Mouse (Mus musculus) liver, embryonic 11.5 days (tissue): ENCODE data around the gene Recql. TPM values are rescaled to one million over a fixed set of nuclear protein-coding genes. Genes with fewer than 3 reads are reported as not detected.

Experiments used
- ATAC-seq: fragments of 200-750 bp; cut with Nextera tagmentation; replicated peaks from 2 replicates; pipeline ENCODE4 v1.8.0; 2017; ENCODE audit warnings: moderate number of reproducible peaks, mild to moderate bottlenecking, moderate TSS enrichment, moderate library complexity; ENCODE audit not compliant: low FRiP score
- DNase-seq: peaks from one replicate; pipeline ENCODE4 v3.0.0-alpha.2; 2017; ENCODE audit warnings: low spot score
- H3K27ac ChIP-seq: fragments of 300-500 bp; sonication (generic); 2 replicates; pipeline ENCODE4 v1.5.1; 2014; ENCODE audit warnings: mild to moderate bottlenecking, low read depth, low read length, control low read depth
- H3K27me3 ChIP-seq: fragments of 300-500 bp; sonication (generic); replicated peaks from 2 replicates; pipeline ENCODE4 v1.6.1; 2014; ENCODE audit warnings: low read length, mixed read lengths; ENCODE audit not compliant: control insufficient read depth, insufficient read depth
- H3K36me3 ChIP-seq: fragments of 300-500 bp; sonication (generic); 2 replicates; pipeline ENCODE4 v1.6.1; 2014; ENCODE audit warnings: mild to moderate bottlenecking, low read length, moderate library complexity, mixed read lengths; ENCODE audit not compliant: control insufficient read depth, insufficient read depth
- H3K4me1 ChIP-seq: fragments of 300-500 bp; sonication (generic); replicated peaks from 2 replicates; pipeline ENCODE4 v1.6.1; 2014; ENCODE audit warnings: low read length, mixed read lengths; ENCODE audit not compliant: control insufficient read depth, insufficient read depth
- H3K4me2 ChIP-seq: fragments of 300-500 bp; sonication (generic); 2 replicates; pipeline ENCODE4 v1.6.1; 2014; ENCODE audit warnings: mild to moderate bottlenecking, control low read depth, moderate library complexity
- H3K4me3 ChIP-seq: fragments of 300-500 bp; sonication (generic); 2 replicates; pipeline ENCODE4 v1.5.1; 2014; ENCODE audit warnings: low read depth, low read length, control low read depth
- H3K9ac ChIP-seq: fragments of 300-500 bp; sonication (generic); 2 replicates; pipeline ENCODE4 v1.6.1; 2014; ENCODE audit warnings: low read depth, low read length, control low read depth
- H3K9me3 ChIP-seq: fragments of 300-500 bp; sonication (generic); 2 replicates; pipeline ENCODE4 v1.6.1; 2016; ENCODE audit warnings: low read length, inconsistent platforms, mixed read lengths; ENCODE audit not compliant: control insufficient read depth
- WGBS: fragments of 180-500 bp; shearing (Covaris S2); extraction: QIAGEN DNeasy Blood & Tissue Kit; methylation state at CpG from one replicate; pipeline ENCODE4 v1.1.7; 2014; 5-methylcytosine and 5-hydroxymethylcytosine counted together
- polyA plus RNA-seq: library from polyadenylated mRNA; unstranded; fragments of >200 nt; fragmentation: Nextera tagmentation; extraction: Ambion mirVana; gene quantifications from 2 replicates; pipeline ENCODE4 v1.2.1, GENCODE M21; 2014

Gene Recql
- 33.5 and 37.7 TPM in 2 replicates for polyA plus RNA-seq

DNA sequence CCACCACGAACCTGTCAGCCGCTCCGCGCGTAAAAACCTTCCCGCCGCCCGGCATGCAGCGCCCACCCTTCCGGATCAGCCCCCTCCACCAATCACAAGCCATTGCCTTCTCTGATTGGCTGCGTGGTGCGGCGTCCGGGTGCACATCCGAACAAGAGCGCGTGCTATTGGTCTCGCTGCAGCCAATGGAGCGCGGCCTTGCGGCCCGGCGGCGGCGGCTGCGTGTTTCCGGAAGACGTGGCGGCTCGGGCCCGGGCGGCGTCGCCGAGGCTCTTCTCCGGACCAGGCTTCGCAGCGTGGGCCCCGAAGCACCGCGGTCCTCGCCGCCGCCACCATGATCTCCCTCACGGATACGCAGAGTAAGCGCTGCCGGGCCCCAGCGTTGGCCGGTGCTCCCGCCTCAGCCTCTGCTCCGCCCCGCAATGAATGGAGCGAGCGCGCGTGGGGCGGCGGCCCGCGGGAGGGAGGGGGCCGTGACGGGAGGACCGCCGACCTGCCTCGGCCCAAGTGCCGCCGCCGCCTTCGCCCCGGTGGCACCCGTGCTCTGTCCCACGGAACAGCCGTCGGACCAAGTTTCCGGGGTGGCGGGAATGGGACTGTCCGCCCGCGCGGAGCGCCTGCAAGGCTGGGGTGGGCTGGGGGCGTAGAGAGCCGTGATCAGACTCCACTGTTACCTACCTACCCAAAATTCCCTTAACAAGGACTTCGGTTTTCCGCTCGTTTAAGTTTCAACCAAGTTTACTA, at the start of gene Recql, which contains the start of gene Golt1b:
TSS of gene Recql (minus strand) at position 77 of the 744 bp plus-strand sequence.
TSS of gene Golt1b (plus strand) at position 211 of the 744 bp plus-strand sequence.
- H3K36me3 ChIP-seq: no peaks in the 10 kb centered on the region
- peak within 1 kb of the TSS; percentile 95 for H3K9ac ChIP-seq
- DNase-seq: peak; percentile 96
- H3K27ac ChIP-seq: peak within 1 kb of the TSS; percentile 70
- peaks cover 12% of the 10 kb centered on the region for H3K4me1 ChIP-seq
- under 1% methylated on average over 87 of the region's 87 CpGs for WGBS
- peak within 1 kb of the TSS; percentile 87 for H3K4me2 ChIP-seq
- H3K4me3 ChIP-seq: peak within 1 kb of the TSS; percentile 97
- no peaks in the 10 kb centered on the region for H3K9me3 ChIP-seq
- peak; percentile 98 for ATAC-seq
- H3K27me3 ChIP-seq: no peaks in the 10 kb centered on the region

- Histone ChIP-seq H3K27ac (no peak overlapping the region), H3K4me2 (no peak overlapping the region), H3K4me3 (no peak overlapping the region), H3K4me1 (no peaks in the 10 kb centered on the region), H3K36me3 (no peaks in the 10 kb centered on the region), H3K9ac (no peak overlapping the region), H3K27me3 (no peaks in the 10 kb centered on the region), H3K9me3 (no peaks in the 10 kb centered on the region)
- ATAC-seq: no peak
- no peak for DNase-seq
These were observed 42.2 kb upstream of the Recql start for GRCm38 (mm10) chr6:142429072-142429471.

DNA sequence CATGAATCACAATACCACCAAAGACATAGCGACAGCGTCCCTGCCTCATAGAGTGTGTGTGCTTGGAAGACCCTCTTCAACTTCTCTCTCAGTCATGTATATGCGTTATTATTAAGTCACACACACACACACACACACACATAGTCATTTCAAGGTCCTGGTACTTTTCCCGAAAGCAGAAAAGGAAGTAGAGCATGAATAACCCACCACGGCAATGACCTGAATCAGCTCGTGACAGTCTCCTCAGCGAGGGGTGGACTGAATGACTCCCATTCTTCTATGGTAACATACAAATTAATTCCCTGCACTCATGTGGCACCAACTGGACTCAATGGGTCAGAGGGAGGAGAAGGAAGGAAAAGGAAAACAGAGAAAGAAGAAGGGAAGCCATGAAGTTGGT, 38.1 kb upstream of the Recql start:
- no peaks in the 10 kb centered on the region for H3K36me3 ChIP-seq
- 71% methylated on average over 7 of the region's 7 CpGs for WGBS
- no peaks in the 10 kb centered on the region for H3K4me1 ChIP-seq
- ATAC-seq (no peak), DNase-seq (no peak)
- H3K27ac ChIP-seq: no peak overlapping the region
- no peak overlapping the region for H3K4me2 ChIP-seq
- no peaks in the 10 kb centered on the region for H3K9me3 ChIP-seq
- H3K4me3 ChIP-seq: no peak overlapping the region
- no peaks in the 10 kb centered on the region for H3K27me3 ChIP-seq
- no peak overlapping the region for H3K9ac ChIP-seq

- no peak overlapping the region for H3K27ac ChIP-seq
- H3K4me2 ChIP-seq: peak overlapping the region; percentile 59
- no peak for DNase-seq
- no peaks in the 10 kb centered on the region for H3K4me1 ChIP-seq
- 3% methylated on average over 19 of the region's 24 CpGs for WGBS
- H3K36me3 ChIP-seq: no peaks in the 10 kb centered on the region
- H3K27me3 ChIP-seq: peaks cover 19% of the 10 kb centered on the region
- peak overlapping the region; percentile 34 for H3K4me3 ChIP-seq
- ATAC-seq: 0 out of 2 replicates have a peak, but pooled peaks have one; percentile 23
- no peaks in the 10 kb centered on the region for H3K9me3 ChIP-seq
- H3K9ac ChIP-seq: no peak overlapping the region
These were observed 27.7 kb upstream of the Recql start for GRCm38 (mm10) chr6:142414597-142414996.

GRCm38 (mm10) chr6:142413845-142414244, 27.0 kb upstream of the Recql start:
- no peak overlapping the region for H3K9ac ChIP-seq
- H3K36me3 ChIP-seq: no peaks in the 10 kb centered on the region
- peaks cover 19% of the 10 kb centered on the region for H3K27me3 ChIP-seq
- H3K9me3 ChIP-seq: no peaks in the 10 kb centered on the region
- no peak for DNase-seq
- 13% methylated on average over 12 of the region's 12 CpGs for WGBS
- H3K4me3 ChIP-seq: no peak overlapping the region
- ATAC-seq: no peak
- H3K4me2 ChIP-seq: no peak overlapping the region
- H3K27ac ChIP-seq: no peak overlapping the region
- H3K4me1 ChIP-seq: no peaks in the 10 kb centered on the region

- no peak within 1 kb of the TSS for H3K27ac ChIP-seq
- no peaks in the 10 kb centered on the region for H3K9me3 ChIP-seq
- peak within 1 kb of the TSS; percentile 59 for H3K4me2 ChIP-seq
- no peaks in the 10 kb centered on the region for H3K36me3 ChIP-seq
- H3K4me1 ChIP-seq: no peaks in the 10 kb centered on the region
- no peak within 1 kb of the TSS for H3K9ac ChIP-seq
- 61% methylated on average over 11 of the region's 11 CpGs for WGBS
- ATAC-seq: no peak
- peaks cover 19% of the 10 kb centered on the region for H3K27me3 ChIP-seq
- no peak for DNase-seq
- no peak within 1 kb of the TSS for H3K4me3 ChIP-seq
These were observed 26.1 kb upstream of the Recql start, which contains the start of gene Spx for GRCm38 (mm10) chr6:142412906-142413491. TSS of gene Spx (plus strand) at chr6:142413441.

DNA sequence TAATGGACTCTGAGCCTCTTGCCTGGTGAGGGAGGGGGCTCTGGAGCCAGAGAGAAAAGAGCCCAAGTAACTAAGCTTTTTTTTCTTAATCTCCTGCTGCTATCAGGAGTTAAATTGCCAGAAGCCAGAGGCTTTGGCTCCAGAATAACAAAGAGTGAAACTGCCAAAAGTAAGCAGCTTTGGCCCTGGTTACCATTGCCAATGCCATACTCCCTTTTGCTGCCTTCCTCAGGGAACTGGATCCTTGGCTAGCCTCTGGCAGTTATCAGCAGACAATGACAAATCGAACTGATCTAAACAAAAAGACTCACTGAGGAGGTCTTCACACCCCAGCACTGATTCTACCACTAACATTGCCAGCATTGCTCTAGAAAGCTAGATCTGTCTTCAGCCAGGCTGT, 24.3 kb upstream of the Recql start:
- no peak overlapping the region for H3K9ac ChIP-seq
- no peak overlapping the region for H3K4me2 ChIP-seq
- 28% methylated on average over 1 of the region's 1 CpGs for WGBS
- H3K27me3 ChIP-seq: peaks cover 19% of the 10 kb centered on the region
- H3K9me3 ChIP-seq: no peaks in the 10 kb centered on the region
- no peak for DNase-seq
- ATAC-seq: no peak
- H3K27ac ChIP-seq: no peak overlapping the region
- H3K4me3 ChIP-seq: no peak overlapping the region
- no peaks in the 10 kb centered on the region for H3K4me1 ChIP-seq
- H3K36me3 ChIP-seq: no peaks in the 10 kb centered on the region

DNA sequence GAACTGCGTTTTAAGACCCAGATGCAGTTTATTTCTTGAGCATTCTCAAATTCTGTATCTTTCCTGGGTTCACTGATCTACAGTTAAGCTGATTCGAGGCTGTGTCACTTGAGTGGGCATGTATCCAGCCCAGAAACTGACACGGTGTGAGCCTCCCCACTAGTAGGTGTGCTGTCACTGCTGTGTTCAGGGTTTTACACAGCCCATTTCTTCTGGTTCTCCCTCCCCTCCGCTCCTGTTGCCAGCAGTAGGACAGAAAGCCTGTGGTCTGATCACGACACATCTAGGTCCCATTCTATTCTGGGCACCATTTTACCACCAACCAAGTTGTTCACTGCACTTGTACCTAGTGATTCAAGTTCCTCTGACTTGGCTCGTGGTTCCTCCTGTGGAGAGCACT, 8.9 kb upstream of the Recql start:
- DNase-seq: no peak
- H3K9me3 ChIP-seq: no peaks in the 10 kb centered on the region
- 91% methylated on average over 6 of the region's 6 CpGs for WGBS
- peaks cover 27% of the 10 kb centered on the region for H3K36me3 ChIP-seq
- no peak overlapping the region for H3K4me3 ChIP-seq
- H3K4me1 ChIP-seq: 0 out of 2 replicates have a peak, but pooled peaks cover 4% of the 10 kb centered on the region
- H3K27me3 ChIP-seq: no peaks in the 10 kb centered on the region
- 0 out of 2 replicates have a peak, but pooled peaks have one; percentile 39 for ATAC-seq
- no peak overlapping the region for H3K9ac ChIP-seq
- no peak overlapping the region for H3K27ac ChIP-seq
- H3K4me2 ChIP-seq: no peak overlapping the region
